Mouse (Mus musculus) limb, embryonic 15.5 days (tissue): Measurements from ENCODE around the gene Zfp986. TPM values are rescaled to one million over a fixed set of nuclear protein-coding genes. Genes with fewer than 3 reads are reported as not detected.
"Not testable (repeated sequence)": the region's sequence is repeated elsewhere in the genome, so short reads cannot be mapped to it uniquely, and the experiment has no call there.

Experiments used
- ATAC-seq: fragments of 200-750 bp; cut with Nextera tagmentation; 2 replicates; pipeline ENCODE4 v1.8.0; 2017; ENCODE audit warnings: low read depth, moderate TSS enrichment; ENCODE audit not compliant: insufficient number of reproducible peaks, low FRiP score, low TSS enrichment
- H3K27ac ChIP-seq: fragments of 300-500 bp; sonication (generic); 2 replicates; pipeline ENCODE4 v1.5.1; 2015; ENCODE audit warnings: moderate library complexity, mild to moderate bottlenecking, inconsistent platforms
- H3K27me3 ChIP-seq: fragments of 300-500 bp; sonication (generic); 2 replicates; pipeline ENCODE4 v1.6.1; 2015; ENCODE audit warnings: inconsistent platforms
- H3K36me3 ChIP-seq: fragments of 300-500 bp; sonication (generic); 2 replicates; pipeline ENCODE4 v1.6.1; 2015; ENCODE audit warnings: inconsistent platforms
- H3K4me1 ChIP-seq: fragments of 300-500 bp; sonication (generic); 2 replicates; pipeline ENCODE4 v1.6.1; 2015; ENCODE audit warnings: inconsistent platforms
- H3K4me2 ChIP-seq: fragments of 300-500 bp; sonication (generic); 2 replicates; pipeline ENCODE4 v1.6.1; 2015; ENCODE audit warnings: mild to moderate bottlenecking, inconsistent platforms
- H3K4me3 ChIP-seq: fragments of 300-500 bp; sonication (generic); 2 replicates; pipeline ENCODE4 v1.5.1; 2015; ENCODE audit warnings: mild to moderate bottlenecking, inconsistent platforms
- H3K9ac ChIP-seq: fragments of 300-500 bp; sonication (generic); 2 replicates; pipeline ENCODE4 v1.6.1; 2015; ENCODE audit warnings: inconsistent platforms
- H3K9me3 ChIP-seq: fragments of 300-500 bp; sonication (generic); 2 replicates; pipeline ENCODE4 v1.6.1; 2016; ENCODE audit warnings: inconsistent platforms
- WGBS: fragments of 180-500 bp; shearing (Covaris S2); methylation state at CpG from one replicate; pipeline ENCODE4 v1.1.7; 2015; 5-methylcytosine and 5-hydroxymethylcytosine counted together
- polyA plus RNA-seq: library from polyadenylated mRNA; unstranded; fragments of >200 nt; fragmentation: Nextera tagmentation; extraction: Ambion mirVana; gene quantifications from 2 replicates; pipeline ENCODE4 v1.2.1, GENCODE M21; 2015

Gene Zfp986
- not detected in 2 replicates for polyA plus RNA-seq

DNA sequence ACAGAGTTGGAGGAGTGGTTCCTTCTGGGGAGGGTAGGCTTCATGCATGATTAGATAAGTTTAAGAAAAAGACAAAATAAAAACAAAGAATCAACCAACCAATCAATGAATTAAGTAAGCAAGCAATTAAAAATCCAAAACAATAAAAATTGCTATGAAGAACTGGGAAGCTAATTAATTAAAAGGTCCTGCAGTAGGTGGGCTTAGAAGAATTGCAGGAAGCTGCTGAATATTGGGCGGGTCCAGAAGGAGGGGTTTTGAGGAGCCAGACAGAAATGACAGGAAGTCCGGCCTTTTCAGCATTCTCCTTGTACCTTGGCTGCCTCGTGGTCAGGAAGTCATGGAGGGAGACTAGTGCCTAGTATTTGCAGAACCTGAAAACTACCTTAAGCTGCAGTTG lies at the start of gene Zfp986:
Gene Zfp986 (plus strand): TSS at position 301 of the 400 bp plus-strand sequence.
- H3K9me3 ChIP-seq, H3K4me3 ChIP-seq, H3K36me3 ChIP-seq, ATAC-seq, H3K4me1 ChIP-seq, H3K9ac ChIP-seq, H3K4me2 ChIP-seq, H3K27ac ChIP-seq, H3K27me3 ChIP-seq: not testable (repeated sequence)
- 70% methylated on average over 3 of the region's 3 CpGs for WGBS

DNA sequence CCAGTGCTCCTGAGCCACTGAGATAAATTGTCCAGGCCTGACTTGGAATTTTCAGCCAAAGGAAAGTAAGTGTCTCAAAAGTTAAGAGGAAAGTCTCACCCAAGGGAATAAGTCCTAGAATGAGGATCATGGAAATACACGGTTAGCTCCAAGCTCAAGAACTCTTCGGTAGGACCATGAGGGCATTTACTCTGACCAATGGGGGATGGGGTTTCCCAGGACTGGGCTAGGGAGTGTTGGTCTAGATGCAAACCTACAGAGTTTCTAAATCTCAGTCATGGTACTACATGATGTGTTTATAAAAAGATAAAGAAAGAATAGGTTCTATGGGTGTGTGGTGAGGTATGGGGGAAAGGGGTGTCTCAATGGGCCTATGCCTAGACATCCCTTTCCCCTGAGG lies 48.6 kb upstream of the Zfp986 start:
- not testable (repeated sequence) for H3K4me2 ChIP-seq, H3K27ac ChIP-seq, H3K36me3 ChIP-seq, H3K9me3 ChIP-seq, H3K27me3 ChIP-seq, H3K9ac ChIP-seq, H3K4me1 ChIP-seq, H3K4me3 ChIP-seq
- WGBS: no CpG with 5 or more reads among the region's 2 CpGs
- ATAC-seq: 0 out of 2 replicates have a peak, but pooled peaks have one; percentile 53

DNA sequence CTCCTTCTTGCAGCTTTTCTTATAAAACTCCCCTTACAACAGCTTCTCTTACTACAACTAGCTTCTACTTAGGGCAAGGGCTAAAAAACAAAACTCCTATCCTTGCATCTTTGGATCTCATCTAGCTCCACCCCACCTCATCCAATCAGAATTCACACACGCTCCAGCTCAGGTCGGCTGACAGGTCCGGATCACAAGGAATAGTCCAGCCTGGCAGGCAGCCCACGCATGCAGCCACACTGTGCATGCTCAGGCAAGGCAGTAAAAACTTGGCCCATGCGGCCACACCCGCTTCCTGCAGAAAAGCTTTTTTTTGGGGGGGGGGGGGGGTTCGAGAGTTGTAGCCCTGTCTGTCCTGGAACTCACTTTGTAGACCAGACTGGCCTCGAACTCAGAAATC lies 43.0 kb upstream of the Zfp986 start:
- H3K27me3 ChIP-seq, H3K9me3 ChIP-seq, H3K4me3 ChIP-seq, H3K36me3 ChIP-seq, H3K4me2 ChIP-seq, ATAC-seq, H3K4me1 ChIP-seq, H3K27ac ChIP-seq, H3K9ac ChIP-seq: not testable (repeated sequence)
- WGBS: 58% methylated on average over 2 of the region's 8 CpGs

DNA sequence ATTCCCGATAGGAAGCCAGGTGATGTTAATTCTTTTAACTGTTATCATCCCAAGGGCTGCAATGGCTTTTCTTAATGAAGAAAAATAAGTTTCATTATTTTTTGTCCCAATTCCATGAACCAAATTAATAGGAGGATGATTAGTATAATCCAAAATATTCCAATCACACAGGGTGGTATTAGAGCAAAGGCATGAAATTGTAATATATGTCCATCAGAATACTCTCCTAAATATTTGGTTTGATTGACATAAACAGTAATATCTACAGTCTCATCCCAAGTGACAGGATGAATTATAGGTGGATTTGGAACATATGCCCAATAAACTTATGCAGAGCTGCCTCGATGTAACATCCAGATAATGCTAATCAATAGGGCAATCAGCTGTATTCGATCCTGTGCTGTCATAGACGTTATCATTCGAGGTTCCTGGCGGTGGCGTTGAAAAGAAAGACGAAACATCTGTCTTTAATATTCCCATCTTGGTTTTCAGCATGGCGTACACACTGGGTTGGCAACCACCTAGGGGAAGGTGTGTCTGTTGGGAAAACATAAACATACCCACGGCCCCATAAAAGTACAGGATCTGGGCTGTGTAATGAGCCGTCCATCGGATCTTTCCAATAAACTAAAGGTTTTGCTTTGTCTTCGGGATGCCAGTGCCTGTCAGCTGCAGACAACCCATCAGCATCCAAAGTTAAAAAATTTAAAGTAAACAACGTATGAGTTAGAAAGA lies 37.1 kb upstream of the Zfp986 start:
- not testable (repeated sequence) for H3K36me3 ChIP-seq, H3K4me3 ChIP-seq, ATAC-seq, H3K4me1 ChIP-seq, H3K4me2 ChIP-seq, H3K27ac ChIP-seq, H3K9me3 ChIP-seq, H3K9ac ChIP-seq, H3K27me3 ChIP-seq
- WGBS: 94% methylated on average over 1 of the region's 14 CpGs

DNA sequence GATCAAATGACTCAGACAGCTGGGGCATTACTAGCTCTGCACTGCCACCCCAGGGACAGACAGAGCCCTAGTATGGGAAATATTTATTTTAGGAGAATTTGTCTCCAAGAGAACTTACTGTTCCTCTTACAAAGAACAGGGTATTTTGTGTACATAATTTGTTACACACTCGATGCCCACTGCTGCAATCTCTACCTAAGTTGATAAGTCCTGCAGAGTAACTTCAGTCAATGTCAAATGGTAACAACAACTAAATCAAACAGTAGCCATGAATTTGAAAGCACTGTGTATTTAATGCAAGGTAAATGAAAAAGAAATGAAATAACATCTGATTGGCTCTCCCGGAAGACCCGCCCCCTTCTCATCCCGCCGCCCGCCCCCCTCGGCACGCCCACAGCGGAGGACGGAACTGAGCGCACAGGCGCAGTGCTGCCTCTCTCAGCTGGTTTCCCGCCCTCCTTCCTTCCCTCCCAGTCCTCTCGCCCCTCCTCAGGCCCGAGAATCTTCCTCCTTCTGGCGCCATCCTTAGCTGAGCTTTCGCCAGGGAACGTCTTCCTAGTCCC lies 32.2 kb upstream of the Zfp986 start:
- WGBS: 85% methylated on average over 11 of the region's 18 CpGs
- H3K36me3 ChIP-seq, H3K9ac ChIP-seq, H3K27me3 ChIP-seq, H3K27ac ChIP-seq, H3K4me2 ChIP-seq, H3K4me3 ChIP-seq, H3K4me1 ChIP-seq, H3K9me3 ChIP-seq: not testable (repeated sequence)
- ATAC-seq: peak; percentile 49

DNA sequence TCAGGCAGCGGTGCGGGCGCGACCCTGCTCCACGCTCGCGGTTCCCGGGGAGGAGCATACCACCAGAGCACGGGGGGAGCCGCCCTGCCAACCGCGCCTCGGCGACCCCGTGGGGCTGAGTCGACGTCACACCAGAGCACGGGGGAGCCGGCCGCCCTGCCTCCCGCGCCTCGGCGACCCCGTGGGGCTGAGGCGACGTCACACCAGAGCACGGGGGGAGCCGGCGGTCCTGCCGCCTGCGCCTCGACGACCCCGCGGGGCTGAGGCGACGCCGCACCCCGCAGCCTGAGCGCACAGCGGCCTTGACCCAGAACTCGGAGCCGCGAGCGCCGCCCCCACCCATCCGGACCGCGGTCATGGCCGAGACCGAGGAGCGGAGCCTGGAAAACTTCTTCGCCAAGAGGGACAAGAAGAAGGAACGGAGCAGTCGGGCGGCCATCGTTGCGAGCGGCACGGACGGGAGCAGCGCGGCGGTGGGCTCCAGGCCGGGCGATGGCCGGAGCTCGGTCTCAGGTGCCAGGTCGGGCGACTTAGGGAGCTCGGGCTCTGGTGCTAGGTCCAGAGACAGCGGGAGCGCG lies 31.6 kb upstream of the Zfp986 start:
- H3K27me3 ChIP-seq, H3K27ac ChIP-seq, H3K4me2 ChIP-seq, H3K4me1 ChIP-seq, H3K4me3 ChIP-seq, H3K9ac ChIP-seq, H3K9me3 ChIP-seq, H3K36me3 ChIP-seq: not testable (repeated sequence)
- peak; percentile 86 for ATAC-seq
- WGBS: 60% methylated on average over 59 of the region's 75 CpGs

DNA sequence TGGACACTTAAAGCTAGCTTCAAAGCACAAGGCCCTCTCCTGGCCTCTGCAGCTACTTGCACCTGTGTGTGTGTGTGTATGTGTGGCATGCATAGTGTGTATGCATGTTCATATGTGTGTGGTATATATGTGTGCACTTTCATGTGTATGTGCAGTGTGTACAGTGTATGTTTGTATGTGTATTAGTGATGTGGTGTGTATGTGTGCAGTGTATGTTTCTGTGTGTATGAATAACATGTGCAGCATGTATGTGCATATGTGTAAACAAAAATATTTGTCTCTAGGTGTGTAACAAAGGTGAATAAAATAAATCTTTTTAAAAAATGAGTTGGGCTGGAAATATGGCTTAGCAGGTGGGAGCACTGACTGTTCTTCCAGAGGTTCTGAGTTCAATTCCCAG lies 21.8 kb upstream of the Zfp986 start:
- H3K4me1 ChIP-seq, H3K27me3 ChIP-seq, H3K27ac ChIP-seq, H3K9ac ChIP-seq, H3K9me3 ChIP-seq, H3K4me2 ChIP-seq, H3K36me3 ChIP-seq, H3K4me3 ChIP-seq: not testable (repeated sequence)
- 0 out of 2 replicates have a peak, but pooled peaks have one; percentile 45 for ATAC-seq

DNA sequence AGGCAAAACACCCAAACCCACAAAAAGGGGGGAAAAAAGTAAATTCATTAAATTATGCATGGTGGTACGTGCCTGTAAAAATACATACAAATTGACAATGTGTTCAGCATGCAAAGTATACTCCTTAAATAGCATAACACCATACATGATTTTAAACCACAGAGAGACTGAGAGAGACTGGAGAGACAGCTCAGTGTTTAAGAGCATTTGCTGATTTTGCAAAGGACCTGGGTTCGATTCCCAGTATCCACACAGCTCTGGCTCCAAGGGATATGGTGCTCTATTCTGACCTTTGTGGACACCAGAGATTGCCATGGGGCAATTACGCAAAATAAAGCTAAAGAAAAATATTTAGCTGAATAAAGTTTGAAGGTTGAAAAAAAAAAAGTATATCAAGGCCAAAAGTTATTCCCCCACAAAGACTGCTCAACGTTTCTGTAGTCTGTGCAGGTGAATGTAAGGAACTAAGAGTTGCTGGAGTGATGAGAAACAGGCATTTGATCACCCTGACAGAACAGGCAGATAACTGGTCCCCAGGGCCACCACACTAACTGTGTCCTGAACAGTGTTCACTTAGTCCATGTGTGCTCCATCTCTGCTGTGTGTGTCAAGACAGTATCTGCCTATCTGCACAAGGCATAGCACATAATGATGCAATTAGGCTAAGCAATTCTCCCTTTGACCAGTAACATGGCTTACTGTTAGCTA lies 20.3 kb upstream of the Zfp986 start:
- WGBS: 72% methylated on average over 4 of the region's 4 CpGs

DNA sequence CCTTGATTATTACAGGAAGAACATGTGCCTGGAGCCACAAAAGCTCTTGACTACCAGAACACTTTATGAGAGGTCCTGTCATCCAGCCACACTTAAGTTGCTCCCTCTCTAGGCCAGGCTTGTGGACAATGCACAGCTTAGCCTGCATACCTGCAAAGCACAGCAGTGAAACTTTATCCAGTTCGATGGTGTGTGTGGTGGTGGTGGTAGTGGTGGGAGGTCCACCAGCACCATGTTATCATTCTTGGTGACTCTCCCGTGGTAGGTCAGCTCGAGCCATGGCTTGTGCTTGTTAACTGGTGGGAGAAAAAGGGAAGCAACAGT lies 19.7 kb upstream of the Zfp986 start:
- H3K4me1 ChIP-seq, H3K4me2 ChIP-seq, H3K27ac ChIP-seq, H3K4me3 ChIP-seq, H3K9ac ChIP-seq, H3K9me3 ChIP-seq, H3K27me3 ChIP-seq, H3K36me3 ChIP-seq: not testable (repeated sequence)
- ATAC-seq: 0 out of 2 replicates have a peak, but pooled peaks have one; percentile 11
- WGBS: 83% methylated on average over 3 of the region's 3 CpGs

More for the DNA sequence above, 20.3 kb upstream of the Zfp986 start:
- peak; percentile 21; the same call in 1 of the 2 replicates for ATAC-seq
- not testable (repeated sequence) for H3K27me3 ChIP-seq, H3K4me1 ChIP-seq, H3K4me2 ChIP-seq, H3K36me3 ChIP-seq, H3K9ac ChIP-seq, H3K9me3 ChIP-seq, H3K4me3 ChIP-seq, H3K27ac ChIP-seq

DNA sequence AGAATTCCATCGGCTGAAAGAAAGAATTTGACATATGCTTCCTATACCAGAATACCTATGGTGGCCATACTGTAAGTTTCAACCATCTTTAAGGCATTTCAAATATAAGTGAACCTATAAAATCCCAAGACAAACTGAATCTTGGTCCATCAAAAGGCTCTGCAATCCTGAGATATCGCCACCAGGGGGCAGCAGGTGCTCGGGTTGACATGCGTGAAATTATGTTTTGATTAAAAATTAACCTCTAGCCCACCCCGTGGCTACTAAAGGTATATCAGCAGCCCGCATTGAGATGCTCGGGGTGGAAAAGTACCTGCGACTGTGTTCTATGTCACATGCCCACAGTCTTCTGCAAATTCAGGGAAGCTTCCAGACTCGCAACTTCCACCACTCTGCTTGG lies 17.2 kb upstream of the Zfp986 start:
- not testable (repeated sequence) for H3K27me3 ChIP-seq, H3K4me3 ChIP-seq, ATAC-seq, H3K27ac ChIP-seq, H3K4me1 ChIP-seq, H3K36me3 ChIP-seq, H3K9me3 ChIP-seq, H3K4me2 ChIP-seq, H3K9ac ChIP-seq
- WGBS: 64% methylated on average over 8 of the region's 9 CpGs

DNA sequence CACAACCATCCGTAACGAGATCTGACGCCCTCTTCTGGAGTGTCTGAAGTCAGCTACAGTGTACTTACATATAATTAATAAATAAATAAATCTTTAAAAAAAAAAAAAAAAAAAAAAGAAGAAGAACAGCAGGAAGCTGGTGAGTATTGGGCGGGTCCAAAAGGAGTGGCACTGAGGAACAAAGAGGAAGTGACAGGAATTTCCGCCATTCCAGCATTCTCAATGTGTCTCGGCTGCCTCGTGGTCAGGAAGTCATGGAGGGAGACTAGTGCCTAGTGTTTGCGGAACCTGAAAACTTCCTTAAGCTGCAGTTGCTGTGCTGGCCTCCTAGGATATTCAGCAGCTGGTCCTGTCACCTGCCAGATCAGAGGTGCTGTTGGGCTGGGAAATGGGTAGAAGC lies 4.7 kb upstream of the Zfp986 start:
- H3K27ac ChIP-seq, H3K36me3 ChIP-seq, H3K4me3 ChIP-seq, H3K27me3 ChIP-seq, ATAC-seq, H3K4me1 ChIP-seq, H3K4me2 ChIP-seq, H3K9me3 ChIP-seq, H3K9ac ChIP-seq: not testable (repeated sequence)
- 86% methylated on average over 7 of the region's 8 CpGs for WGBS
